Mouse (Mus musculus) frontal cortex, adult (tissue): ENCODE results near the gene Igfbp7.
"Not testable (repeated sequence)": the region's sequence is repeated elsewhere in the genome, so short reads cannot be mapped to it uniquely, and the experiment has no call there.

Source experiments
- ATAC-seq: cut with Nextera tagmentation; 2 replicates; pipeline ENCODE4 v1.9.2; 2017; ENCODE audit warnings: mild to moderate bottlenecking, moderate library complexity, mixed read lengths; ENCODE audit not compliant: low TSS enrichment

Igfbp7 gene

GRCm38 (mm10) chr5:77407341-77408298 lies at the start of gene Igfbp7:
Gene Igfbp7 (minus strand): TSS chr5:77408041.
- peak; percentile 86 for ATAC-seq

- no peak for ATAC-seq
Observed at GRCm38 (mm10) chr5:77452103-77452502, 44.3 kb upstream of the Igfbp7 start.

GRCm38 (mm10) chr5:77449531-77449930 lies 41.7 kb upstream of the Igfbp7 start:
- ATAC-seq = peak; percentile 82

GRCm38 (mm10) chr5:77445431-77445830 lies 37.6 kb upstream of the Igfbp7 start:
- ATAC-seq = no peak

DNA sequence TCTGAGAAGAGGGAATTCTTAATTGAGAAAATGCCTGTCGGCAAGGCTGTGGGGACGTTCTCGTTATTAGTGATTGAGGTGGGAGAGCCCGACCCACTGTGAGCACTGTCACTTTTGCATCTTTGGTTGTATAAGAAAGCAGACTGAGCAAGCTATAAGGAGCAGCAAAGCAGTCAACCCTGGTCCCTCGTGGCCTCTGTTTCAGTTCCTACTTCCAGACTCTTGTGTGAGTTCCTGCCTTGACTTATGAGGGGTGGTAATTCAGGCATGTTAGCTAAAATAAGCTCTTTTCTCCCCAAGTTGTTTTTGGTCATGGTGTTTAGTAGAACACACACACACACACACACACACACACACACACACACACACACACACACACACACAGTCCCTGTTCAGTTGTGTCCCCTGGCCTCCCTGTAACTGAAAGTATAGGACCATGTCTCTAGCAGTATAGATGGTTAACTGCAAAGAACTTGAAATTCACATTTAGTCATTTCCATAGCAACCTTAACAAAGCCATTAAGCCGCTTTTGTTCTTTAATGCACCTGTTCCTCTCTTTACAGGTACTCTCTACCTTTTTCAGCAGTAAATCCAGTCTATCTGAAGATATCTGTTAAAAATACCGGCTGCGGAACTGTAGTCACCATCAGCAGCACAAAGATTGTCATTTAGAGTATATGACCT lies 36.2 kb upstream of the Igfbp7 start:
- no peak for ATAC-seq

- ATAC-seq = no peak
Observed at GRCm38 (mm10) chr5:77442856-77443623, 35.2 kb upstream of the Igfbp7 start.

DNA sequence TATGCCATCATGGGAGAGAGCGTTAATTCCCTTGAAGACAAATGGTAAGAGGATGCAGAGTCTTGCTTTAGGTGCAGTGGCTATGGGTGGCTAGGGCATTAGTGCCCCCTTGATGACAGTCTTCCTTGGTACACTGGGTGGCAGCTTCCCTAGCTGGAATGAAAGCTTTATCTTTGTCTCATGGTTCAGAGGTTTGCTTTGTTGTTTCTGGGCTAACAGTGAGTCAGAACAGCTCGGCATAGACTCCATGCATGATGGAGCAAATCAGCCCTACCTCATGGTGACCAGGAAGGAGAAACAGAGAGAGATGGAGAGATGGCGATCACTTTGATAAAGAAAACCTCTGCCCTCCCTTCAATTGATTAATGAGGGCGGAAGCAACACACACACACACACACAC lies 28.5 kb upstream of the Igfbp7 start:
- ATAC-seq = no peak

DNA sequence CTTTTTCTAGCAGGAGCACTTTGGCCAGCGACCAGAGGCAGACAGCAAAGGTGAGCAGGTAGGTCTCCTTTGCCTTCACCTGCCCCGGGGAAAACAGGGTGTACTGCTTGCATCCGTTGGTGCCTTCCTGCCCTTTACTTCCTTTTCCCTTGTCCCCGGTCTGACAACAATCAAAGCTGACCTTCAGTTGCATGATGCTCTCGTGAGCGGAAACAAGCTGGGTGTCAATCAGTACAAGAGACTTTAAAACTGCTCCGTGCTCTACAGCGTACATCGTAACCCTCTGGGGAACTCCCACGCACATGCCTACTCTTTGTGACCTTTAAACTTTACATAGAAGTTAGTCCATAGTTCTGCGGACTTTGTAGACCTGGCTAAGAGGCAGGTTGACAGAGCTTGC lies 26.2 kb upstream of the Igfbp7 start:
- no peak for ATAC-seq

DNA sequence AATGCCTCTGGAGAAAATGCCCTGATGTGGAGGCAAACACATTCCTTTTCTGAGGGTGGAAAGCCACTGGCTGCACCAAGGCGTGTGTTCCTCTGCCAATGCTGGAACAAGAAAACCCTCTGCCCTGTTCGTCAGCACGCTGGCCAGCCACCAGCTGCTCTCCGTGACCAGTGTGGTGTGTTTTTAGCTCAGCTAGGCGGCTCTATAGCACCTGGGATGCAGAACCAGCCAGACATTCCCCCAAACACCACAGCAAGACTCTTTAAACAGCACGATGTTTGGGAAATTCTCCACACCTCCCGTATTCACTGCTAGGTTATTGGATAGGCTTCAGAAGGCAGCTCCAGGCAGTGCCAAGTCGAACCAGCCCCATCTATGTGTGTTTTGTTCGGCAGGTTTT lies 25.7 kb upstream of the Igfbp7 start:
- peak; percentile 94 for ATAC-seq

- ATAC-seq = no peak
Observed at GRCm38 (mm10) chr5:77433119-77433518, 25.3 kb upstream of the Igfbp7 start.

DNA sequence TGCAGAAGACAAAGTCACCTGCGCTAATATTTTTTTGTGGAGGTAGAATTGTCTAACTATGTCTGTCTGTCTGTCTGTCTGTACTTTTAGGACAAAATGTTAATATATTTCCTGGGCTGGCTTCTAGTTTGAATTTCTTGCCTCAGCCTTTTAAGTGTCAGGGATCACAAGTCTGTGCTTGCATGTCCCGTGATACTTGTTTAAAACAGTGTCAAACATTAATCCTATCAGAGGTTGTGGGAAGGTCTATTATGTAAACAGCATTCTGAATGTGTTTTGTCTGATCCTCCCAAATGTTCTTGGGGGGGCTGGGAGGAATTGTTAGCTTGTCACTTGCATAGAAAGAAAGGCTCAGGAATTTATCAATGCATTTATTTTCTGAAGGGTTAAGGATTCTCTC lies 24.6 kb upstream of the Igfbp7 start:
- ATAC-seq = no peak

GRCm38 (mm10) chr5:77431068-77431467 lies 23.2 kb upstream of the Igfbp7 start:
- no peak for ATAC-seq

- ATAC-seq = no peak
Observed at GRCm38 (mm10) chr5:77430471-77430870, 22.6 kb upstream of the Igfbp7 start.

- ATAC-seq = no peak
Observed at GRCm38 (mm10) chr5:77430049-77430448, 22.2 kb upstream of the Igfbp7 start.

- ATAC-seq = no peak
Observed at GRCm38 (mm10) chr5:77428526-77428925, 20.7 kb upstream of the Igfbp7 start.

DNA sequence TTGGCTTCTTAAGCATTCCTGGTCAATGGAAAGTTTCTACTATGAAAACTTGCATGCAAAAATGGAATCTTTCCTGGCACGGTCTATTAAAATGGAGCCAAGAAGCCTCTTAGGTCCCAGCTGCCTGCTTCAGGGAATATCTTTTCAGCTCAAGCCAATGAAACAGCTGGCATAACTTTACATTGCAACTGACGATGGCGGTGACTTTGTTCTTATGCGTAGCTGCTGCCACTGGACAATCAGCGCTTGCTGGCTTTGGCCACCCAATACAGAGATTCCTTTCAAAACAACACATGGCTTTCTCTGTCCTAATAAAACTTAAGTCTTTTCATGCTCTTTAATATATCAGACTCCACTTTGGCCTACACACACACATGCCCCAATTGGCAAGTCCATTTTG lies 20.1 kb upstream of the Igfbp7 start:
- ATAC-seq = no peak

GRCm38 (mm10) chr5:77425721-77426500 lies 18.1 kb upstream of the Igfbp7 start:
- no peak for ATAC-seq

DNA sequence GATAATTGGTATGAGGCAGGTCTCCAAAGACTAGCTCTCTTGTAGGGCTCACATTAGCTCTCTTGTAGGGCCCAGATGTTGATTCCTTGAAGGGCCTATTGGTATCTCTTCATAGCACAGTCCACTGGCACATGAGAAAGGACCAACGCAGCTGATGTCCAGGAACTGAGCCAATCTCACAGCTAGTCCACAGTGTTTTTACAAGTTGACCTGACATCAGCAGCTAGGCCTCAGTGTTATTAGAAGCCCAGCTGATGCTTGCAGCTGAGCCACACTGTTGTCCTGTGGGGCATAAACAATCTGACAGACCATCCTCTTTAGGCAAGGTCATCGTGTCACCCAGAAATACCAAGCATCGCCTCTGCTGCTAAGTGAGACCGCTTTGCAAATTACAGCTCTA lies 11.7 kb upstream of the Igfbp7 start:
- not testable (repeated sequence) for ATAC-seq

DNA sequence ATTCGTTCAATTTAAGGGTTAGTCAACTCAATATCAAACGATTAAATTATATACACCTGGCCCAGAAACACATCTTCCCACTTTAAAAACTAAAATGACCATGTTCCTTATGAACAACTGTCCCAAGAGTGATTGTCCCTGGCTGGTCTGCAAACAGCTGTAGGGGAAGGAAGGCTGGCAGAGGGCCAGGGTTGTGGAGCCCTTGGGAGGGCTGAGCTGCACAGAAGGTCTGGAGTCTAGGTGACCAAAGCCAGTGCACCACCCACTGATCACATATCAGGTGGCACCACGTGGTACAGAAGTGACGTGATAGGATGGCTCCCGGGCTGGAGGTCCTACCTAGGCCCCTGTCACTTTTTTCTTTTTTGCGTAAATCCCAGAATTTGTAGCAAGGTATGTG lies 8.2 kb upstream of the Igfbp7 start:
- no peak for ATAC-seq

DNA sequence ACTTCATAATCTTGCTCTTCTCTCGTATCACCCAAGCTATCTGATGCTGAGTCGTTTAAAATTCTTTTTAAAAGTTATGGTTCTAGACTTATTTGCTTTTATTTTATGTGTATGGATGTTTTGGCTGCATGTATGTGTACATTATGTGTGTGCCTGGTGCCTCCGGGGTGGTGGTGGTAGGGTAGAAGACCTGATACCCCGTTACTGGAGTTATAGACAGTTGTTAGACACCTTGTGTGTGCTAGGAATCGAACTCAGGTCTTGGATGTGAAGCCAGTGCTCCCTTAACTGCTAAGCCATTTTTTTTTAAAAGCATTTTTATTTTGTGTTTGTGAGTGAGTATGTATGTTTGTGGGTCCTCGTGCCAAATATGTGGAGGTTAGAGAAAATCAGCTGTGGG lies 689 bp upstream of the Igfbp7 start:
- no peak for ATAC-seq

DNA sequence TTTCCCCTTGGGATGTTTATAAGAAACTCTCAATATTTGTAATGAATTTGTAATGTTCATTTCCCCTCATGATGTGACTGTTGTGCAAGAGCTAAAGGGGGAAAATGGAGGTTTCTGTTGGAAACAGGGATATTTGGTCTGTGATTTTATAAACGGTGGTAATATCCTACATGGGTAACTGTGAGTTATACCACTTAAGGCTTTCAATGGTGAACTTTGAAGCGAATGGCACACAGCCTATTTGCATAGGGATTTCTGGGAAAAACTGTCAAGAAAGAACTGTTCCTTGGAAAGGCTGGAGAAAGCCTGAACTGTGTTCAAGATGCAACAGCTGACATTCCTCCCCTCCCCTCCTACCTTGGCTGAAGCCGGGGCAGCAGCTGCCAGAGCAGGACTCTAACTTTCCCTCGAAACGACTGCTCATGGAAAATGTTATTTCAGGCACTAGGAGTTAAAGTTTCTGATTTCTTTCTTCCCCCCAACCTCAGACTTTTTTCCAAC lies 1.4 kb downstream of the Igfbp7 start:
- peak; percentile 13; the same call in 1 of the 2 replicates for ATAC-seq
